Mouse (Mus musculus) spleen, adult 2 months (tissue): ENCODE data around the gene Zfr.

Source experiments
- CTCF ChIP-seq: fragments of 200-500 bp; IDR thresholded peaks from 2 replicates; pipeline ENCODE4 v1.5.1; 2011; ENCODE audit warnings: mild to moderate bottlenecking, inconsistent platforms; ENCODE audit not compliant: insufficient read depth, insufficient read length, insufficient replicate concordance; ENCODE audit errors: extremely low read depth
- POLR2A ChIP-seq: fragments of 200-500 bp; IDR thresholded peaks from 2 replicates; pipeline ENCODE4 v1.6.1; 2011; ENCODE audit warnings: low read depth, low read length, inconsistent platforms

DNA sequence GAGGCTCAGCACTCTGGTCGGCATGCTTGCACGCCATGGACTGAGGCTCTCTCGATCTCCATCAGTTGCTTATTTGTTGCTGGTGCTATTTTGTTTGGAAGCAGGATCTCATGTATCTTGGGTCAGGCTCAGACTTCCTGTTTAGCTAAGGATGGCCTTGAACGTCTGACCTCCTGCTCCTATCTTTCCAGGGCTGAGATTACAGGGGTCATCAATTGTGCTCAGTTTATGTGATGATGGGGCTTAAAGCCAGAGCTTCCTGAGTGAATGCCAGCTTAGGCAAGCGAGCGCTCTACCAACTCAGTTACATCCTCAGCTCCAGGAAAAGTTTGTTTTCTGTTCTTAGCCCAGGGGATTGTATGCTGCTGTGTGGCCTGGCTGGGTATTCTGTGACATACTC lies 3.1 kb upstream of the Zfr start:
- no peak for TF ChIP-seq POLR2A
- no peak for TF ChIP-seq CTCF
